Mouse (Mus musculus) brain, embryonic 14.5 days (tissue): ENCODE data around the gene Spcs3.

Experiments used
- CTCF ChIP-seq: fragments of 200-500 bp; IDR thresholded peaks from 2 replicates; pipeline ENCODE4 v1.5.1; 2012; ENCODE audit warnings: inconsistent platforms, mild to moderate bottlenecking, moderate library complexity, borderline replicate concordance; ENCODE audit not compliant: insufficient read depth, insufficient read length; ENCODE audit errors: extremely low read depth
- POLR2A ChIP-seq: fragments of 200-500 bp; IDR thresholded peaks from 2 replicates; pipeline ENCODE4 v1.6.1; 2012; ENCODE audit warnings: mild to moderate bottlenecking, inconsistent platforms, borderline replicate concordance; ENCODE audit not compliant: poor library complexity, insufficient read depth, insufficient read length, severe bottlenecking; ENCODE audit errors: extremely low read depth

GRCm38 (mm10) chr8:54525606-54526005 is 4.2 kb downstream of the Spcs3 start:
- TF ChIP-seq CTCF (no peak), POLR2A (no peak)
